Mouse (Mus musculus) C2C12 (cell line): ENCODE results near the gene Tmem97.

Experiments
- CEBPB ChIP-seq: IDR thresholded peaks from one replicate; pipeline ENCODE4 v1.6.1; 2011; ENCODE audit warnings: low read depth, mild to moderate bottlenecking, control low read depth, moderate library complexity
- CTCF ChIP-seq: IDR thresholded peaks from one replicate; pipeline ENCODE4 v1.5.1; 2011; ENCODE audit not compliant: control insufficient read depth, insufficient read depth, insufficient read length
- FOSL1 ChIP-seq: IDR thresholded peaks from one replicate; pipeline ENCODE4 v1.8.0; 2011; ENCODE audit warnings: mild to moderate bottlenecking, low read length; ENCODE audit not compliant: poor library complexity, insufficient read depth, severe bottlenecking
- MAX ChIP-seq: IDR thresholded peaks from one replicate; pipeline ENCODE4 v1.6.1; 2011; ENCODE audit warnings: mild to moderate bottlenecking, control low read depth
- USF1 ChIP-seq: IDR thresholded peaks from one replicate; pipeline ENCODE4 v1.6.1; 2011; ENCODE audit warnings: low read depth, mild to moderate bottlenecking, control low read depth, moderate library complexity

GRCm38 (mm10) chr11:78544449-78545111 lies 6.0 kb downstream of the Tmem97 start:
- no peak for TF ChIP-seq CTCF
- TF ChIP-seq MAX = no peak
- no peak for TF ChIP-seq USF1
- no peak for TF ChIP-seq FOSL1
- TF ChIP-seq CEBPB = no peak
